Mouse (Mus musculus) cerebellum, adult 2 months (tissue): ENCODE measurements around the gene 2510039O18Rik. TPM values are rescaled to one million over a fixed set of nuclear protein-coding genes. Genes with fewer than 3 reads are reported as not detected.

ENCODE experiments used
- DNase-seq, 2 experiments: peaks; one replicate each; pipeline ENCODE4 v3.0.0; 2021
- H3K27ac ChIP-seq: fragments of 200-500 bp; 2 replicates; pipeline ENCODE4 v1.5.1; 2012; ENCODE audit warnings: low read length, control low read depth, inconsistent platforms; ENCODE audit not compliant: insufficient read depth
- H3K27me3 ChIP-seq: fragments of 200-500 bp; 2 replicates; pipeline ENCODE4 v1.6.1; 2012; ENCODE audit warnings: inconsistent platforms, mild to moderate bottlenecking, low read length, moderate library complexity; ENCODE audit not compliant: control insufficient read depth, insufficient read depth
- H3K4me1 ChIP-seq: fragments of 200-500 bp; 2 replicates; pipeline ENCODE4 v1.6.1; 2011; ENCODE audit warnings: low read length; ENCODE audit not compliant: control insufficient read depth, insufficient read depth
- H3K4me3 ChIP-seq: fragments of 200-500 bp; replicated peaks from 2 replicates; pipeline ENCODE3; 2011; ENCODE audit warnings: mild to moderate bottlenecking, low read depth, low read length, control low read depth; ENCODE audit not compliant: insufficient read depth
- CTCF ChIP-seq: fragments of 200-500 bp; IDR thresholded peaks from 2 replicates; pipeline ENCODE4 v1.5.1; 2011; ENCODE audit warnings: low read depth, mild to moderate bottlenecking, control low read depth, low read length, moderate library complexity, borderline replicate concordance; ENCODE audit not compliant: insufficient read depth
- POLR2A ChIP-seq: fragments of 200-500 bp; IDR thresholded peaks from 2 replicates; pipeline ENCODE4 v1.6.1; 2011; ENCODE audit warnings: low read length, control low read depth, borderline replicate concordance; ENCODE audit not compliant: insufficient read depth
- WGBS: fragments of 180-500 bp; shearing (Covaris S2); methylation state at CpG from one replicate; pipeline ENCODE4 v1.1.7; 2018; 5-methylcytosine and 5-hydroxymethylcytosine counted together
- polyA plus RNA-seq: library from polyadenylated mRNA; depleted of rRNA; stranded (reverse); fragments of >200 nt; gene quantifications from 2 replicates; pipeline ENCODE4 v1.2.3, GENCODE M21; 2012

2510039O18Rik gene
- polyA plus RNA-seq, 1 experiment, result 34.5 TPM

GRCm38 (mm10) chr4:147937486-147937885 is 3.2 kb upstream of the 2510039O18Rik start:
- Histone ChIP-seq H3K4me3 (no peak overlapping the region), H3K27me3 (no peaks in the 10 kb centered on the region), H3K4me1 (peaks cover 6% of the 10 kb centered on the region), H3K27ac (no peak overlapping the region)
- DNase-seq, result no peak
- no peak for TF ChIP-seq CTCF
- 76% methylated on average over 5 of the region's 5 CpGs for WGBS

GRCm38 (mm10) chr4:147938148-147939096 is 2.3 kb upstream of the 2510039O18Rik start:
- H3K27me3 ChIP-seq, result no peaks in the 10 kb centered on the region
- H3K4me1 ChIP-seq, result peaks cover 6% of the 10 kb centered on the region
- TF ChIP-seq POLR2A (no peak), CTCF (no peak)
- no peak for DNase-seq
- H3K4me3 ChIP-seq, result no peak overlapping the region
- 71% methylated on average over 14 of the region's 14 CpGs for WGBS
- H3K27ac ChIP-seq, result no peak overlapping the region

GRCm38 (mm10) chr4:147940111-147940510 is 584 bp upstream of the 2510039O18Rik start:
- DNase-seq, result peak in 1 of 2 experiments; percentile 22
- TF ChIP-seq CTCF (no peak), POLR2A (no peak)
- Histone ChIP-seq H3K27ac (no peak overlapping the region), H3K4me1 (peaks cover 9% of the 10 kb centered on the region), H3K4me3 (peak overlapping the region; percentile 52), H3K27me3 (no peaks in the 10 kb centered on the region)
- 13% methylated on average over 9 of the region's 9 CpGs for WGBS

- Histone ChIP-seq H3K27me3 (no peaks in the 10 kb centered on the region), H3K4me1 (peaks cover 10% of the 10 kb centered on the region), H3K4me3 (peak overlapping the region; percentile 77), H3K27ac (peak overlapping the region; percentile 62; the same call in 1 of the 2 replicates)
- TF ChIP-seq CTCF (no peak), POLR2A (no peak)
- 5% methylated on average over 84 of the region's 88 CpGs for WGBS
- no peak for DNase-seq
Observed at GRCm38 (mm10) chr4:147941045-147942020, 638 bp downstream of the 2510039O18Rik start.

GRCm38 (mm10) chr4:147943005-147943404 is 2.3 kb downstream of the 2510039O18Rik start:
- DNase-seq, result no peak
- WGBS, result 96% methylated on average over 1 of the region's 1 CpGs
- no peak overlapping the region for H3K27ac ChIP-seq
- H3K4me1 ChIP-seq, result peaks cover 10% of the 10 kb centered on the region
- no peak overlapping the region for H3K4me3 ChIP-seq
- no peaks in the 10 kb centered on the region for H3K27me3 ChIP-seq
- TF ChIP-seq POLR2A, result no peak
- no peak for TF ChIP-seq CTCF

- Histone ChIP-seq H3K4me3 (no peak overlapping the region), H3K27ac (no peak overlapping the region), H3K27me3 (no peaks in the 10 kb centered on the region), H3K4me1 (peaks cover 3% of the 10 kb centered on the region; the same call in 1 of the 2 replicates)
- TF ChIP-seq POLR2A (no peak), CTCF (no peak)
- DNase-seq, result no peak
- 14% methylated on average over 2 of the region's 2 CpGs for WGBS
Observed at GRCm38 (mm10) chr4:147947511-147947910, 6.8 kb downstream of the 2510039O18Rik start.

GRCm38 (mm10) chr4:147953590-147953989 is 12.9 kb downstream of the 2510039O18Rik start:
- WGBS, result 14% methylated on average over 4 of the region's 4 CpGs
- DNase-seq, result no peak
- Histone ChIP-seq H3K4me3 (no peak overlapping the region), H3K27me3 (no peaks in the 10 kb centered on the region), H3K4me1 (no peaks in the 10 kb centered on the region; the same call in 1 of the 2 replicates), H3K27ac (no peak overlapping the region)
- TF ChIP-seq POLR2A, result no peak
- peak; percentile 42; the same call in 1 of the 2 replicates for TF ChIP-seq CTCF
